Mouse (Mus musculus): ENCODE measurements around the gene Runx2. TPM values are rescaled to one million over a fixed set of nuclear protein-coding genes. Genes with fewer than 3 reads are reported as not detected.
A peak's percentile ranks its signal among the peaks of the same experiment; 100 is the strongest.

Gene Runx2
- polyA plus RNA-seq, 1 experiment, result 1.7 TPM

DNA sequence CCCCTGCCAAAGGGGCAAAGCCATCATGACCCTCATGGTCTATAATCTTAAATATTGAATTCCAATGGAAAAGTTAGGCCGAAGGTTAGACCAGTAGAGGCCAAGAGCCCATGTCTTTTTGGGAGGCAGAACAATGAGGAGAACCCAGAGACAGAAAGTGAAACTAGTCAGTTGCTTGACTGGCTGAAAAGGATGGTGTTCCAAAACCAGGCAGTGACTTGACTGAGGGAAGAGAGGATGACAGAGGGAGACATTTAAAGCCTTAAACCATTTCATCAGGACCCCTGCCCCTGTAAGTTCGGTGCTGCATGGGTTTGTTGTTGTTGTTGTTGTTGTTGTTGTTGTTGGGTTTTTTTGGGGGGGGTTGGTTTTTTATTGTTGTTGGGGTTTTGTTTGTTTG, 215.5 kb downstream of the Runx2 start:
- Histone ChIP-seq H3K4me3 (ENCODE audit: insufficient read depth, low read depth, low read length) (no peak overlapping the region), H3K27me3 (replicated peaks; ENCODE audit: control insufficient read depth, insufficient read depth, low read length) (no peaks in the 10 kb centered on the region), H3K36me3 (ENCODE audit: control insufficient read depth, insufficient read depth, low read length) (no peaks in the 10 kb centered on the region), H3K4me1 (ENCODE audit: control insufficient read depth, insufficient read depth, low read length) (no peaks in the 10 kb centered on the region), H3K27ac (ENCODE audit: insufficient read depth, low read depth, low read length) (peak overlapping the region; percentile 41; the same call in 1 of the 2 replicates)
- TF ChIP-seq POLR2A (IDR thresholded peaks at IDR 0.05; ENCODE audit: low read depth, low read length) (no peak), CTCF (conservative IDR thresholded peaks at IDR 0.05; ENCODE audit: insufficient read depth, insufficient read length, low read depth, low read length) (no peak)
- DNase-seq, result no peak
- 87% methylated on average over 2 of the region's 2 CpGs for WGBS

GRCm38 (mm10) chr17:44597918-44598504, 216.6 kb downstream of the Runx2 start:
- Histone ChIP-seq H3K36me3 (ENCODE audit: control insufficient read depth, insufficient read depth, low read length) (no peaks in the 10 kb centered on the region), H3K4me1 (ENCODE audit: control insufficient read depth, insufficient read depth, low read length) (no peaks in the 10 kb centered on the region), H3K4me3 (ENCODE audit: insufficient read depth, low read depth, low read length) (no peak overlapping the region), H3K27me3 (replicated peaks; ENCODE audit: control insufficient read depth, insufficient read depth, low read length) (no peaks in the 10 kb centered on the region), H3K27ac (ENCODE audit: insufficient read depth, low read depth, low read length) (peak overlapping the region; percentile 83; the same call in 1 of the 2 replicates)
- WGBS, result 54% methylated on average over 8 of the region's 8 CpGs
- TF ChIP-seq CTCF (conservative IDR thresholded peaks at IDR 0.05; ENCODE audit: insufficient read depth, insufficient read length, low read depth, low read length) (no peak), POLR2A (IDR thresholded peaks at IDR 0.05; ENCODE audit: low read depth, low read length) (no peak)
- DNase-seq, result peak; percentile 56

DNA sequence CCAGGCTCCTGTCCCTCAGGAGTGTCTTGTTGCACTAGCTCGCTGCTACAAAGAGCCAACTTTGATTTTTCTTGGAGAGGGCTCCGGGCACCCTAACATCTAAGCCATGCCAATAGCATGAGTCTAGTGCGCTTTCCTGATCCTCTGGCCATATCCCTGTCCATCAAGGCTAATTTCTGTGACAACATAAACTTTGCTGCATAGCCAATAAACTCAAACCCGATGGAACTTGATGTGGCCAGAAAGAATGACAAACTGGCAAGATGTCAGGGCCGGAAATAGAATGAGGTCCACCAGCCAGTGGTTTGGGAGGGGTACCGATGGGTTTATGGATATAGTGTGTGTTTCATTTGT, 221.9 kb downstream of the Runx2 start:
- Histone ChIP-seq H3K36me3 (ENCODE audit: control insufficient read depth, insufficient read depth, low read length) (no peaks in the 10 kb centered on the region), H3K27me3 (replicated peaks; ENCODE audit: control insufficient read depth, insufficient read depth, low read length) (no peaks in the 10 kb centered on the region), H3K27ac (ENCODE audit: insufficient read depth, low read depth, low read length) (no peak overlapping the region), H3K4me1 (ENCODE audit: control insufficient read depth, insufficient read depth, low read length) (0 out of 2 replicates have a peak, but pooled peaks cover 3% of the 10 kb centered on the region), H3K4me3 (ENCODE audit: insufficient read depth, low read depth, low read length) (no peak overlapping the region)
- WGBS, result 88% methylated on average over 6 of the region's 6 CpGs
- TF ChIP-seq POLR2A (IDR thresholded peaks at IDR 0.05; ENCODE audit: low read depth, low read length), result no peak
- TF ChIP-seq CTCF (conservative IDR thresholded peaks at IDR 0.05; ENCODE audit: insufficient read depth, insufficient read length, low read depth, low read length), result no peak
- no peak for DNase-seq

DNA sequence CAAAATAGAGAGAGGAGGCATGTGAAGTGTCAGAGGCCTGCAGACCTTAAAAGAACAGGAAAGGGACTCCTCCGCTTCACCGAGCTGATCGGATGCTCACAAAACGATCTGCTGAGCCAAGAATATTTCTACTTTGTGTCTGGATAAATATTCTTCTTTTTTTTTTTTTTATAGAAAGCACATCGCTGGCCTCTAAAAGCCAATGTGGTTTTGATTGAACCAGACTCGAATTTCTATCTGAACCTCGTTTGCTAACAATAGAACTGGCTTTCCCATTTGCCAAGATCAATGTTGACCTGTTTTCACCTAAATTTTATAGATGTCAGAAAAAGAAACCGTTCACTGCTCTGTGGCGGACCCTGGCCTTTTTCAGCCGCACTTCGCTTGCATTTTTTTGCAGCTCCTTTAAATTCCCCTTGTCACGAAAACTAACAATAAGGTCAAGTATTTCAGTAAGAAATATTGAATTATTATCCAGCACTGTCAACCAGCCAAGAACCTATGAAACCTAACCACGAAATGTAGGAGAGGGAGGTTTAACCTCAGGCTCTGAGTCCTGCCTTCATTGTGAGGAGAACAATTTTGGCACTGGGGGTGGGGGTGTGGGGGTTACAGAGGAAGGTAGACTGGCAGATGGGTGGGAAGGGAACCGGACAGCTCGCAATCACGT, 222.4 kb downstream of the Runx2 start:
- H3K4me3 ChIP-seq (ENCODE audit: insufficient read depth, low read depth, low read length), result no peak overlapping the region
- no peaks in the 10 kb centered on the region for H3K36me3 ChIP-seq (ENCODE audit: control insufficient read depth, insufficient read depth, low read length)
- H3K4me1 ChIP-seq (ENCODE audit: control insufficient read depth, insufficient read depth, low read length), result 0 out of 2 replicates have a peak, but pooled peaks cover 3% of the 10 kb centered on the region
- DNase-seq, result no peak
- no peaks in the 10 kb centered on the region for H3K27me3 ChIP-seq (replicated peaks; ENCODE audit: control insufficient read depth, insufficient read depth, low read length)
- WGBS, result 67% methylated on average over 16 of the region's 16 CpGs
- TF ChIP-seq CTCF (conservative IDR thresholded peaks at IDR 0.05; ENCODE audit: insufficient read depth, insufficient read length, low read depth, low read length) (no peak), POLR2A (IDR thresholded peaks at IDR 0.05; ENCODE audit: low read depth, low read length) (no peak)
- no peak overlapping the region for H3K27ac ChIP-seq (ENCODE audit: insufficient read depth, low read depth, low read length)

DNA sequence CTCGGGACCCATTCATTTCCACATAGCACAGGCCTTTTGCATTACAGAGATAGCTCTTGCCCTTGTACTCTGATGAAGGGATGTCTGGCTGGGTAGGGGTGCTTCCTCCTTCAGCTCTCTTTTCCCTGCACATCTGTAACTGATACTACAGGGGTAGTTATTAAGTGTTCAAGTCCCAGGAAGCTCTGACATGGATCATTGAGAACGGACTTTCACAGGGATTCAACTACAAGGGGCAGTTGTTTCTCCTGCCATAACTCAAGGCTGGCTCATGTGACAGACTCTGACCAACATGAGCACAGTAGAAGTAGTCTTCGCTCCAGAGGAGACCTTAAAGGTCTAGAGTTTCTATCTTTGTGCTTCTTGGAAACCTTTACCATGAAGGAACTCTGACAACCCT, 226.1 kb downstream of the Runx2 start:
- H3K27me3 ChIP-seq (replicated peaks; ENCODE audit: control insufficient read depth, insufficient read depth, low read length), result no peaks in the 10 kb centered on the region
- 62% methylated on average over 3 of the region's 3 CpGs for WGBS
- H3K36me3 ChIP-seq (ENCODE audit: control insufficient read depth, insufficient read depth, low read length), result no peaks in the 10 kb centered on the region
- H3K4me3 ChIP-seq (ENCODE audit: insufficient read depth, low read depth, low read length), result no peak overlapping the region
- H3K27ac ChIP-seq (ENCODE audit: insufficient read depth, low read depth, low read length), result no peak overlapping the region; the same call in 1 of the 2 replicates
- TF ChIP-seq POLR2A (IDR thresholded peaks at IDR 0.05; ENCODE audit: low read depth, low read length), result no peak
- peaks cover 9% of the 10 kb centered on the region; the same call in 1 of the 2 replicates for H3K4me1 ChIP-seq (ENCODE audit: control insufficient read depth, insufficient read depth, low read length)
- peak; percentile 44 for DNase-seq

DNA sequence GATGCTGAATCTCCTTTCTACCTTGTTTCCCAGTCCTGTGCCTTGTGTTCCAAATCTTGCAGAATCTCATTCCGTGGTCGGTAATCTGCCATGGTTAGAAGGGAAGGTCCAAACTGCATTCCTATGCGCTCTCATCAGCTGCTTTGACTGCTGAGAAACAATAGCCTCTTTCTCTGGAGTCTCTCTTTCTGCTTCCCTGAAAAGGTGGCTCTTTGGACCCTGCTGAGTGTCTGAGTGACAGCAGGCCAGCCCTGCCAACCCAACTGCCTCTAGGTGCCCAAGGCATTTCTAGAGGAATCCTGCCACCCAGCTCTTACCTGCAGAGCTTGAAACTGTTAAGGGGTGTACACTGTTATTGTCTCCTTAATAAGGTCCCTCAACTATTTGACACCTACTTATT, 226.6 kb downstream of the Runx2 start:
- Histone ChIP-seq H3K4me1 (ENCODE audit: control insufficient read depth, insufficient read depth, low read length) (peaks cover 9% of the 10 kb centered on the region; the same call in 1 of the 2 replicates), H3K27ac (ENCODE audit: insufficient read depth, low read depth, low read length) (no peak overlapping the region; the same call in 1 of the 2 replicates), H3K36me3 (ENCODE audit: control insufficient read depth, insufficient read depth, low read length) (no peaks in the 10 kb centered on the region), H3K27me3 (replicated peaks; ENCODE audit: control insufficient read depth, insufficient read depth, low read length) (no peaks in the 10 kb centered on the region), H3K4me3 (ENCODE audit: insufficient read depth, low read depth, low read length) (no peak overlapping the region)
- no peak for TF ChIP-seq POLR2A (IDR thresholded peaks at IDR 0.05; ENCODE audit: low read depth, low read length)
- TF ChIP-seq CTCF (conservative IDR thresholded peaks at IDR 0.05; ENCODE audit: insufficient read depth, insufficient read length, low read depth, low read length), result no peak
- DNase-seq, result peak; percentile 38
- WGBS, result 48% methylated on average over 3 of the region's 3 CpGs

DNA sequence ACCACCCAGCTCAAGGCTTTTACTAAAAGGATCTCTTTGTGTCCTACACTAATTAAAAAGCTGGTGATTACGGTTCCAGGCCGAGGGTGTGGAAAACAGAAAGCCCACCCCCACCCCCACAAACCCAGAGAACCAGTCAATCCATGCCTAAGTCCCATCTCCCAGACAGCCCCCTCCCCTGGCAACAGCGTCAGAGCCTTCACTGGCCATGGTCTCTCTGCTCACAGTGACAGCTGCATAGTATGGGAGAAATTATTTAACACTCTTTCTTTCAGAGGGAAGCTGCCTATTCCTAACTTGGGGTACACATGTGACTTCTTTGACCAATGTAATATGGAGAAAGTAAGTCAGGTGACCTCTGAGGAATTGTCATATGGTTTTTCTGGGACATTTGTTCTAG, 228.4 kb downstream of the Runx2 start:
- Histone ChIP-seq H3K36me3 (ENCODE audit: control insufficient read depth, insufficient read depth, low read length) (no peaks in the 10 kb centered on the region), H3K27me3 (replicated peaks; ENCODE audit: control insufficient read depth, insufficient read depth, low read length) (no peaks in the 10 kb centered on the region), H3K4me3 (ENCODE audit: insufficient read depth, low read depth, low read length) (no peak overlapping the region), H3K27ac (ENCODE audit: insufficient read depth, low read depth, low read length) (no peak overlapping the region), H3K4me1 (ENCODE audit: control insufficient read depth, insufficient read depth, low read length) (peaks cover 9% of the 10 kb centered on the region; the same call in 1 of the 2 replicates)
- TF ChIP-seq POLR2A (IDR thresholded peaks at IDR 0.05; ENCODE audit: low read depth, low read length) (no peak), CTCF (conservative IDR thresholded peaks at IDR 0.05; ENCODE audit: insufficient read depth, insufficient read length, low read depth, low read length) (no peak)
- 92% methylated on average over 3 of the region's 3 CpGs for WGBS
- DNase-seq, result no peak
